Mouse (Mus musculus): Measurements from ENCODE around the gene Shank1.
A peak's percentile ranks its signal among the peaks of the same experiment; 100 is the strongest.

DNA sequence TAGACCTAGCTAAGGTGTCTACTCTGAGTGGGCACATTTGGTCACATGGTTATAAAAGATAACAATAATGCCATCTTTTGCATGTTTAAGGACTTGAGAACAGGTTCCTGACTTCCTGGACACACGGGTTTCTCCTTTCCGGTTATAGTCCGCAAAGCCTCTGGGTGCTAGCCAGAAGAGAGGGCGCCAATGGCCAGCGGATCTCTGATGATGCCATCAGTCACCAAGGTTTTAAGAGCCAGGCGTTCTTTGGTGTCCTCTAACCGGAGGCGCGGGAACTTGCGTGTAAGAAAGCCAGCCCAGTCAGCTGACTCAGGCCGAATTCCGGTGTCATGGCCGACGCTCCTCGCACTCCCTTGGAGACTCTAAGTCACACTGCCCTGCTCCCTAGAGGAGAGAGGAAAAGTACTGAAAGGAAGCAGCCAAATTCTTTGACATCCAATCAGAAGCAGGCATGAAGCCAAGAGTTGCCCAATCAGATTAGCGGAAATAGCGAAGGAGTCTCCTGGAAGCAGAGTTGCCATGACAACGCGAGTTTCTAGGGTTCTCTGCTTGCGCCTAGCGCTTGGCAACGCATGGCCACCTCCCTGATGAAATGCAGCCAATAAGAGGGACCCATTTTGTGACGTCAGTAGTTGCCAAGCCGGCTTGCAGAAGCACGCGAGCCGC is 95.4 kb downstream of the Shank1 start:
- TF ChIP-seq MYOG (IDR thresholded peaks at IDR 0.05; ENCODE audit: control insufficient read depth in 1 of 3, insufficient read depth in 1 of 3, insufficient read length in 2 of 3, low read depth in 2 of 3): no peak
- peak; percentile 22 for TF ChIP-seq POLR2A (IDR thresholded peaks at IDR 0.05; ENCODE audit: insufficient read length, low read depth)
- TF ChIP-seq POLR2AphosphoS2 (IDR thresholded peaks at IDR 0.05; ENCODE audit: insufficient read length, low read depth): no peak
